Mouse (Mus musculus) lung, adult 2 months (tissue): ENCODE results near the gene Pxk.

Experiments
- CTCF ChIP-seq: fragments of 200-500 bp; IDR thresholded peaks from 2 replicates; pipeline ENCODE4 v1.5.1; 2011; ENCODE audit warnings: mild to moderate bottlenecking, low read length, control low read depth; ENCODE audit not compliant: insufficient read depth
- POLR2A ChIP-seq: fragments of 200-500 bp; IDR thresholded peaks from 2 replicates; pipeline ENCODE4 v1.6.1; 2011; ENCODE audit warnings: low read depth, mild to moderate bottlenecking, control low read depth, low read length, borderline replicate concordance; ENCODE audit errors: extremely low read depth

- TF ChIP-seq CTCF (no peak), POLR2A (no peak)
Observed at GRCm38 (mm10) chr14:8099561-8100021, 1.6 kb downstream of the Pxk start.
